21 mouse cellular contexts compared by ENCODE assay signal in genomic region chr4:87047131-87047530, GRCm38 (mm10).
DNase-seq lines count a peak whose midpoint lies in the region; ATAC-seq and TF ChIP-seq lines count a peak whose summit lies in the region.
"Had no signal": no experiment of that assay in that cellular context is flagged by ENCODE, and none has a peak within 500 bp of the region (broad histone marks: within the 10 kb centered on the region; RNA-seq: fewer than 3 reads in every experiment).

No protein-coding gene starts in this region.

- no peaks in the 10 kb centered on the region for H3K36me3 ChIP-seq in intestine, embryonic 15.5 days
- H3K36me3 ChIP-seq: embryonic facial prominence, embryonic 10.5 days; embryonic facial prominence, embryonic 12.5 days; forebrain, embryonic 15.5 days had no signal

- no peak for DNase-seq in layer of hippocampus, adult 2 months (ENCODE audit: low spot score in 2 of 2)
- DNase-seq in layer of hippocampus, adult 9-11 months, result no peak
- DNase-seq in NIH3T3 (ENCODE audit: low read depth), result peak; percentile 21
- no peak for DNase-seq in left cerebral cortex, adult 18-20 months (ENCODE audit: low spot score in 2 of 2)
- no peak for DNase-seq in thymus, adult 18-20 months
- DNase-seq: adrenal gland, adult 2 months; adrenal gland, postnatal 10 days; adrenal gland, postnatal 25 days; cerebellum, adult 11-12 months; cerebellum, adult 2 months; cerebellum, adult 9-10 months; cerebellum, postnatal 10 days; cerebellum, postnatal 25 days; forebrain, postnatal 0 days had no signal

- no peak for TF ChIP-seq CTCF in layer of hippocampus, adult 2 months (conservative IDR thresholded peaks at IDR 0.05)
- TF ChIP-seq CTCF in embryonic fibroblast, embryonic 13.5 days (IDR thresholded peaks at IDR 0.05; ENCODE audit: borderline replicate concordance, insufficient read depth, low read length), result no peak

- H3K4me1 ChIP-seq in embryonic fibroblast, embryonic 13.5 days (ENCODE audit: control insufficient read depth, insufficient read depth, low read length), result peaks cover 8% of the 10 kb centered on the region
- no peaks in the 10 kb centered on the region for H3K4me1 ChIP-seq in intestine, embryonic 15.5 days (replicated peaks)
- H3K4me1 ChIP-seq: embryonic facial prominence, embryonic 10.5 days; embryonic facial prominence, embryonic 12.5 days; forebrain, embryonic 13.5 days; forebrain, embryonic 15.5 days had no signal

- H3K4me3 ChIP-seq in layer of hippocampus, adult 2 months, result no peak overlapping the region
- H3K4me3 ChIP-seq in embryonic fibroblast, embryonic 13.5 days (ENCODE audit: insufficient read depth, low read length), result no peak overlapping the region
- H3K4me3 ChIP-seq in intestine, embryonic 15.5 days (replicated peaks), result no peak overlapping the region
- H3K4me3 ChIP-seq: embryonic facial prominence, embryonic 10.5 days; embryonic facial prominence, embryonic 12.5 days; erythroblast, embryonic 14.5 days; forebrain, embryonic 13.5 days; forebrain, embryonic 15.5 days had no signal

- no peaks in the 10 kb centered on the region for H3K27me3 ChIP-seq in intestine, embryonic 15.5 days (replicated peaks)
- H3K27me3 ChIP-seq: embryonic facial prominence, embryonic 12.5 days; forebrain, embryonic 13.5 days; forebrain, embryonic 15.5 days had no signal

- WGBS in intestine, embryonic 15.5 days, result 69% methylated on average over 2 of the region's 2 CpGs

- ATAC-seq in intestine, embryonic 15.5 days, result no peak
- ATAC-seq: forebrain, embryonic 13.5 days; forebrain, embryonic 15.5 days; forebrain, postnatal 0 days had no signal

- no peak overlapping the region for H3K4me2 ChIP-seq in intestine, embryonic 15.5 days (replicated peaks)
- H3K4me2 ChIP-seq: embryonic facial prominence, embryonic 12.5 days; forebrain, embryonic 13.5 days; forebrain, embryonic 15.5 days had no signal

- H3K9me3 ChIP-seq in intestine, embryonic 15.5 days, result no peaks in the 10 kb centered on the region
- H3K9me3 ChIP-seq: embryonic facial prominence, embryonic 10.5 days; embryonic facial prominence, embryonic 12.5 days; forebrain, embryonic 13.5 days; forebrain, embryonic 15.5 days had no signal

- no peak for TF ChIP-seq POLR2A in embryonic fibroblast, embryonic 13.5 days (IDR thresholded peaks at IDR 0.05; ENCODE audit: low read depth, low read length)

- H3K9ac ChIP-seq in intestine, embryonic 15.5 days, result no peak overlapping the region
- H3K9ac ChIP-seq: embryonic facial prominence, embryonic 12.5 days; forebrain, embryonic 13.5 days; forebrain, embryonic 15.5 days; forebrain, postnatal 0 days had no signal

- peak overlapping the region; percentile 77 for H3K27ac ChIP-seq in layer of hippocampus, adult 2 months
- H3K27ac ChIP-seq in embryonic fibroblast, embryonic 13.5 days (ENCODE audit: insufficient read depth, low read length), result peak overlapping the region; percentile 65
- no peak overlapping the region for H3K27ac ChIP-seq in intestine, embryonic 15.5 days
- H3K27ac ChIP-seq: embryonic facial prominence, embryonic 10.5 days; embryonic facial prominence, embryonic 12.5 days; forebrain, embryonic 13.5 days; forebrain, embryonic 15.5 days had no signal
